ENCODE assay signal across 8 mouse cellular contexts in genomic region chr5:144963817-144964261, GRCm38 (mm10). TPM values are rescaled to one million over a fixed set of nuclear protein-coding genes. Genes with fewer than 3 reads are reported as not detected.
DNase-seq lines count a peak whose midpoint lies in the region; ATAC-seq and TF ChIP-seq lines count a peak whose summit lies in the region.

No protein-coding gene starts in this region.

- 5% methylated on average over 13 of the region's 13 CpGs for WGBS in lung, embryonic 16.5 days

- peaks cover 0 to 10% of the 10 kb centered on the region in 2 experiments; a peak in 3 of 4 replicates for H3K4me1 ChIP-seq in MEL (ENCODE audit: control insufficient read depth in 1 of 2, insufficient read depth in 2 of 2, low read length in 2 of 2)
- peaks cover 50% of the 10 kb centered on the region for H3K4me1 ChIP-seq in lung, embryonic 16.5 days (replicated peaks; ENCODE audit: control insufficient read depth, insufficient read depth, low read length)

- TF ChIP-seq CTCF in MEL (IDR thresholded peaks at IDR 0.05 in 2 of 3, conservative IDR thresholded peaks at IDR 0.05 in 1 of 3; ENCODE audit: control insufficient read depth in 1 of 3, insufficient read depth in 1 of 3, low read depth in 2 of 3, low read length in 3 of 3, poor library complexity in 1 of 3, severe bottlenecking in 1 of 3) = no peak

- no peak for TF ChIP-seq EP300 in MEL (IDR thresholded peaks at IDR 0.05; ENCODE audit: low read depth in 1 of 2, low read length in 2 of 2)

- no peaks in the 10 kb centered on the region; a peak in 1 of 4 replicates for H3K36me3 ChIP-seq in MEL (ENCODE audit: control insufficient read depth in 1 of 2, insufficient read depth in 2 of 2, low read length in 2 of 2)
- H3K36me3 ChIP-seq in lung, embryonic 16.5 days (ENCODE audit: control insufficient read depth, insufficient read depth, low read length) = no peaks in the 10 kb centered on the region

- no peaks in the 10 kb centered on the region for H3K9me3 ChIP-seq in MEL (replicated peaks; ENCODE audit: insufficient read depth, low read length)
- H3K9me3 ChIP-seq in lung, embryonic 16.5 days (ENCODE audit: control insufficient read depth, low read length) = no peaks in the 10 kb centered on the region

- peak; percentile 77 for DNase-seq in MEL (ENCODE audit: low read depth, low spot score)
- DNase-seq in c-Kit-positive CD71-negative TER-119-negative erythroid progenitor cells, embryonic 14.5 days (ENCODE audit: low read depth) = peak; percentile 32
- DNase-seq in forelimb bud, embryonic 11.5 days (ENCODE audit: low read depth, low spot score) = peak; percentile 70
- DNase-seq in layer of hippocampus, adult 9-11 months = peak; percentile 88
- DNase-seq in ovary, postnatal 14 days (ENCODE audit: low spot score) = peak; percentile 47
- peak; percentile 69 for DNase-seq in thymus, postnatal 25 days

- peaks cover 6% of the 10 kb centered on the region in 2 experiments for H3K27me3 ChIP-seq in MEL (ENCODE audit: control insufficient read depth in 1 of 2, insufficient read depth in 2 of 2, low read length in 2 of 2)
- H3K27me3 ChIP-seq in lung, embryonic 16.5 days (ENCODE audit: control insufficient read depth, insufficient read depth, low read depth, low read length) = no peaks in the 10 kb centered on the region

- H3K27ac ChIP-seq in MEL (ENCODE audit: control insufficient read depth, low read depth, low read length) = no peak overlapping the region
- H3K27ac ChIP-seq in lung, embryonic 16.5 days (ENCODE audit: low read length) = peak overlapping the region; percentile 96

- H3K79me2 ChIP-seq in MEL (ENCODE audit: control insufficient read depth, insufficient read depth, low read length, poor library complexity) = no peaks in the 10 kb centered on the region; the same call in 1 of the 2 replicates

- no peak for TF ChIP-seq POLR2A in MEL (IDR thresholded peaks at IDR 0.05; ENCODE audit: control insufficient read depth in 1 of 2, insufficient read depth in 1 of 2, low read depth in 1 of 2, low read length in 2 of 2, poor library complexity in 1 of 2)

- ATAC-seq in hematopoietic stem cell, adult 5-6 weeks (replicated peaks in 1 of 2; ENCODE audit: insufficient read depth in 1 of 2, low FRiP score in 2 of 2, low TSS enrichment in 1 of 2, low read depth in 1 of 2, poor library complexity in 2 of 2, severe bottlenecking in 2 of 2) = peak; percentile 14 to 26; a peak in 3 of 4 replicates
- ATAC-seq in lung, embryonic 16.5 days (ENCODE audit: low read depth) = peak; percentile 57

- H3K4me3 ChIP-seq in MEL (ENCODE audit: control insufficient read depth in 1 of 2, insufficient read depth in 1 of 2, low read depth in 2 of 2, low read length in 2 of 2) = no peak overlapping the region
- peak overlapping the region; percentile 75 for H3K4me3 ChIP-seq in lung, embryonic 16.5 days (ENCODE audit: low read length)

- no peak overlapping the region for H3K9ac ChIP-seq in MEL (ENCODE audit: control insufficient read depth, low read depth, low read length, poor library complexity, severe bottlenecking)
- peak overlapping the region; percentile 29 for H3K9ac ChIP-seq in lung, embryonic 16.5 days (ENCODE audit: low read length)

- no peak for TF ChIP-seq RAD21 in MEL (IDR thresholded peaks at IDR 0.05; ENCODE audit: low read depth, low read length)

- peak overlapping the region; percentile 87 for H3K4me2 ChIP-seq in lung, embryonic 16.5 days (ENCODE audit: low read depth, low read length)

TF ChIP-seq in MEL, 35 proteins besides CTCF, POLR2A, EP300 and RAD21:
- TF ChIP-seq MYC (IDR thresholded peaks at IDR 0.05; ENCODE audit: low read depth, low read length) (no peak), ZKSCAN1 (IDR thresholded peaks at IDR 0.05; ENCODE audit: low read depth, low read length) (no peak), RCOR1 (IDR thresholded peaks at IDR 0.05; ENCODE audit: low read depth, low read length) (no peak)
TF ChIP-seq in MEL: peak in this region for 0.

RNA-seq across cellular contexts. Expression of gene Smurf1, which starts 1.8 kb away (rescaled TPM):
- total RNA-seq in MEL (2012; rRNA removed) = 3.9 and 4.0 TPM in 2 replicates
- 10 to 100 TPM in 1 of 2 experiments, not detected in 1; 10.6 TPM for polyA plus RNA-seq in MEL (2012; ENCODE audit: insufficient read depth in 1 of 2, insufficient read length in 2 of 2, low read depth in 1 of 2, low replicate concordance in 2 of 2, missing spikeins in 1 of 2)
- 7.9 and 10.4 TPM in 2 replicates for total RNA-seq in hematopoietic stem cell, adult 5-6 weeks (2017)
- 9.5 and 15.6 TPM in 2 replicates for polyA plus RNA-seq in lung, embryonic 16.5 days (2015; fragmentation: Nextera tagmentation; extraction: Ambion mirVana)

Comparison
In these comparisons a context has a peak if more than half of its experiments do, and no peak if none do; other contexts are left out.
1. DNase-seq: peak in every context shown above with its lines; median percentile 88 in layer of hippocampus, adult 9-11 months; 77 in MEL; 70 in forelimb bud, embryonic 11.5 days; 69 in thymus, postnatal 25 days; 47 in ovary, postnatal 14 days; 32 in c-Kit-positive CD71-negative TER-119-negative erythroid progenitor cells, embryonic 14.5 days.